Mouse (Mus musculus) MEL (cell line): ENCODE results near the gene Efcab5. TPM values are rescaled to one million over a fixed set of nuclear protein-coding genes. Genes with fewer than 3 reads are reported as not detected.
"Not testable (repeated sequence)": the region's sequence is repeated elsewhere in the genome, so short reads cannot be mapped to it uniquely, and the experiment has no call there.

Experiments used
- DNase-seq: peaks from one replicate; pipeline ENCODE4 v3.0.0; 2011; ENCODE audit warnings: low read depth, low spot score
- H3K27ac ChIP-seq: 2 replicates; pipeline ENCODE4 v1.5.1; 2012; ENCODE audit warnings: low read depth, mild to moderate bottlenecking, control low read depth, low read length, moderate library complexity; ENCODE audit not compliant: control insufficient read depth
- H3K27me3 ChIP-seq, 2 experiments: fragments of 150-350 bp in 1 of 2; sonication (generic) in 1 of 2; 2 replicates each; pipeline ENCODE4 v1.6.1; 2012; ENCODE audit warnings: low read length in 2 of 2, mild to moderate bottlenecking in 2 of 2, improper control_type of control experiment in 1 of 2, moderate library complexity in 1 of 2; ENCODE audit not compliant: insufficient read depth in 2 of 2, control insufficient read depth in 1 of 2
- H3K36me3 ChIP-seq, 2 experiments: 2 replicates each; pipeline ENCODE4 v1.6.1; 2012 to 2014; ENCODE audit warnings: low read length in 2 of 2, improper control_type of control experiment in 1 of 2, inconsistent platforms in 1 of 2, mild to moderate bottlenecking in 1 of 2; ENCODE audit not compliant: insufficient read depth in 2 of 2, control insufficient read depth in 1 of 2
- H3K4me1 ChIP-seq, 2 experiments: fragments of 150-350 bp in 1 of 2; sonication (generic) in 1 of 2; 2 replicates each; pipeline ENCODE4 v1.6.1; 2012; ENCODE audit warnings: low read length in 2 of 2, improper control_type of control experiment in 1 of 2, mild to moderate bottlenecking in 1 of 2; ENCODE audit not compliant: insufficient read depth in 2 of 2, control insufficient read depth in 1 of 2
- H3K4me3 ChIP-seq, 2 experiments: fragments of 150-350 bp in 1 of 2; sonication (generic) in 1 of 2; 2 replicates each; pipeline ENCODE4 v1.5.1; 2012; ENCODE audit warnings: low read depth in 2 of 2, low read length in 2 of 2, mild to moderate bottlenecking in 2 of 2, moderate library complexity in 2 of 2, control low read depth in 1 of 2, improper control_type of control experiment in 1 of 2; ENCODE audit not compliant: control insufficient read depth in 1 of 2, insufficient read depth in 1 of 2
- H3K79me2 ChIP-seq: 2 replicates; pipeline ENCODE4 v1.6.1; 2012; ENCODE audit warnings: mild to moderate bottlenecking, low read length, moderate library complexity; ENCODE audit not compliant: control insufficient read depth, poor library complexity, insufficient read depth
- H3K9ac ChIP-seq: 2 replicates; pipeline ENCODE4 v1.6.1; 2012; ENCODE audit warnings: low read depth, mild to moderate bottlenecking, control low read depth, low read length, moderate library complexity; ENCODE audit not compliant: control insufficient read depth, poor library complexity, severe bottlenecking
- H3K9me3 ChIP-seq: fragments of 150-350 bp; sonication (generic); replicated peaks from 2 replicates; pipeline ENCODE4 v1.6.1; 2012; ENCODE audit warnings: mild to moderate bottlenecking, low read length, improper control_type of control experiment, moderate library complexity; ENCODE audit not compliant: insufficient read depth
- BHLHE40 ChIP-seq: IDR thresholded peaks from 2 replicates; pipeline ENCODE4 v1.6.1; 2012; ENCODE audit warnings: low read depth, mild to moderate bottlenecking, inconsistent platforms, low read length, improper control_type of control experiment, borderline replicate concordance
- CHD1 ChIP-seq: IDR thresholded peaks from 2 replicates; pipeline ENCODE4 v1.6.1; 2012; ENCODE audit warnings: low read depth, mild to moderate bottlenecking, inconsistent platforms, low read length, improper control_type of control experiment
- CHD2 ChIP-seq: IDR thresholded peaks from 2 replicates; pipeline ENCODE4 v1.6.1; 2011; ENCODE audit warnings: low read length, improper control_type of control experiment
- EP300 ChIP-seq, 2 experiments: IDR thresholded peaks; 2 replicates each; pipeline ENCODE4 v1.6.1; 2011; ENCODE audit warnings: improper control_type of control experiment in 2 of 2, low read length in 2 of 2, low read depth in 1 of 2, mild to moderate bottlenecking in 1 of 2
- GABPA ChIP-seq: IDR thresholded peaks from 2 replicates; pipeline ENCODE4 v1.6.1; 2012; ENCODE audit warnings: low read depth, mild to moderate bottlenecking, inconsistent platforms, low read length, improper control_type of control experiment, moderate library complexity
- GATA1 ChIP-seq: IDR thresholded peaks from 2 replicates; pipeline ENCODE4 v1.6.1; 2011; ENCODE audit warnings: low read depth, low read length, improper control_type of control experiment
- HCFC1 ChIP-seq: IDR thresholded peaks from 2 replicates; pipeline ENCODE4 v1.6.1; 2012; ENCODE audit warnings: low read depth, mild to moderate bottlenecking, inconsistent platforms, low read length, improper control_type of control experiment, moderate library complexity
- JUND ChIP-seq: IDR thresholded peaks from 2 replicates; pipeline ENCODE4 v1.6.1; 2011; ENCODE audit warnings: low read depth, mild to moderate bottlenecking, improper control_type of control experiment, low read length
- KAT2A ChIP-seq: conservative IDR thresholded peaks from 2 replicates; pipeline ENCODE4 v1.6.1; 2012; ENCODE audit warnings: low read depth, low read length, improper control_type of control experiment, inconsistent platforms
- MAFK ChIP-seq: IDR thresholded peaks from 2 replicates; pipeline ENCODE4 v1.6.1; 2011; ENCODE audit warnings: low read depth, mild to moderate bottlenecking, low read length, improper control_type of control experiment, borderline replicate concordance
- MAX ChIP-seq: IDR thresholded peaks from 2 replicates; pipeline ENCODE4 v1.6.1; 2011; ENCODE audit warnings: low read length, improper control_type of control experiment
- MAZ ChIP-seq: IDR thresholded peaks from 2 replicates; pipeline ENCODE4 v1.6.1; 2012; ENCODE audit warnings: low read depth, mild to moderate bottlenecking, inconsistent platforms, low read length, improper control_type of control experiment
- MXI1 ChIP-seq: IDR thresholded peaks from 2 replicates; pipeline ENCODE4 v1.6.1; 2011; ENCODE audit warnings: mild to moderate bottlenecking, low read depth, low read length, improper control_type of control experiment
- MYB ChIP-seq: IDR thresholded peaks from 2 replicates; pipeline ENCODE4 v1.6.1; 2011; ENCODE audit warnings: mild to moderate bottlenecking, low read depth, low read length, improper control_type of control experiment
- MYC ChIP-seq: IDR thresholded peaks from 2 replicates; pipeline ENCODE4 v1.6.1; 2011; ENCODE audit warnings: low read depth, mild to moderate bottlenecking, low read length, improper control_type of control experiment, moderate library complexity
- NELFE ChIP-seq: IDR thresholded peaks from 2 replicates; pipeline ENCODE4 v1.6.1; 2011; ENCODE audit warnings: low read depth, low read length, improper control_type of control experiment
- POLR2AphosphoS2 ChIP-seq: IDR thresholded peaks from 2 replicates; pipeline ENCODE4 v1.6.1; 2011; ENCODE audit warnings: low read length, improper control_type of control experiment
- RAD21 ChIP-seq: IDR thresholded peaks from 2 replicates; pipeline ENCODE4 v1.6.1; 2011; ENCODE audit warnings: mild to moderate bottlenecking, low read depth, low read length, improper control_type of control experiment
- RCOR1 ChIP-seq: IDR thresholded peaks from 2 replicates; pipeline ENCODE4 v1.6.1; 2012; ENCODE audit warnings: low read depth, mild to moderate bottlenecking, inconsistent platforms, low read length, improper control_type of control experiment
- SIN3A ChIP-seq: IDR thresholded peaks from 2 replicates; pipeline ENCODE4 v1.6.1; 2012; ENCODE audit warnings: low read length, improper control_type of control experiment, inconsistent platforms
- SMC3 ChIP-seq: IDR thresholded peaks from 2 replicates; pipeline ENCODE4 v1.6.1; 2011; ENCODE audit warnings: low read depth, low read length, improper control_type of control experiment
- TAL1 ChIP-seq: IDR thresholded peaks from 2 replicates; pipeline ENCODE4 v1.6.1; 2012; ENCODE audit warnings: mild to moderate bottlenecking, inconsistent platforms, low read length, moderate library complexity, mixed read lengths
- TBP ChIP-seq: IDR thresholded peaks from 2 replicates; pipeline ENCODE4 v1.8.0; 2011; ENCODE audit warnings: low read depth, low read length, improper control_type of control experiment
- TCF12 ChIP-seq: IDR thresholded peaks from 2 replicates; pipeline ENCODE4 v1.6.1; 2014; ENCODE audit warnings: low read depth, mild to moderate bottlenecking, inconsistent platforms, low read length, improper control_type of control experiment, moderate library complexity
- UBTF ChIP-seq: IDR thresholded peaks from 2 replicates; pipeline ENCODE4 v1.6.1; 2012; ENCODE audit warnings: low read depth, mild to moderate bottlenecking, inconsistent platforms, low read length, improper control_type of control experiment, moderate library complexity, borderline replicate concordance; ENCODE audit not compliant: insufficient read depth
- USF2 ChIP-seq, 2 experiments: IDR thresholded peaks; 2 replicates each; pipeline ENCODE4 v1.6.1; 2011 to 2012; ENCODE audit warnings: improper control_type of control experiment in 2 of 2, low read length in 2 of 2, borderline replicate concordance in 1 of 2, inconsistent platforms in 1 of 2, low read depth in 1 of 2, mild to moderate bottlenecking in 1 of 2; ENCODE audit not compliant: insufficient read depth in 1 of 2
- ZC3H11A ChIP-seq: IDR thresholded peaks from 2 replicates; pipeline ENCODE4 v1.6.1; 2012; ENCODE audit warnings: low read depth, mild to moderate bottlenecking, inconsistent platforms, low read length, improper control_type of control experiment
- ZMIZ1 ChIP-seq: IDR thresholded peaks from 2 replicates; pipeline ENCODE4 v1.6.1; 2012; ENCODE audit warnings: low read depth, mild to moderate bottlenecking, inconsistent platforms, low read length, improper control_type of control experiment, moderate library complexity
- ZNF384 ChIP-seq: IDR thresholded peaks from 2 replicates; pipeline ENCODE4 v1.6.1; 2012; ENCODE audit warnings: low read depth, mild to moderate bottlenecking, inconsistent platforms, low read length, improper control_type of control experiment
- polyA plus RNA-seq, 2 experiments: library from polyadenylated mRNA; stranded (reverse) in 1 of 2; unstranded in 1 of 2; fragments of >175 nt in 1 of 2; fragments of >200 nt in 1 of 2; gene quantifications; 2 replicates each; pipeline versions ENCODE4 v1.2.1 to v1.2.4; 2012; ENCODE audit warnings: low replicate concordance in 2 of 2, low read depth in 1 of 2; ENCODE audit not compliant: insufficient read length in 2 of 2, insufficient read depth in 1 of 2, missing spikeins in 1 of 2
- total RNA-seq: library from RNA; depleted of rRNA; stranded (reverse); fragments of 300-350 nt; gene quantifications from 2 replicates; pipeline ENCODE4 v1.2.3, GENCODE M21; 2012

Gene Efcab5
- total and polyA plus RNA-seq, 3 experiments = 0.27 to 0.29 TPM; not detected in 1

DNA sequence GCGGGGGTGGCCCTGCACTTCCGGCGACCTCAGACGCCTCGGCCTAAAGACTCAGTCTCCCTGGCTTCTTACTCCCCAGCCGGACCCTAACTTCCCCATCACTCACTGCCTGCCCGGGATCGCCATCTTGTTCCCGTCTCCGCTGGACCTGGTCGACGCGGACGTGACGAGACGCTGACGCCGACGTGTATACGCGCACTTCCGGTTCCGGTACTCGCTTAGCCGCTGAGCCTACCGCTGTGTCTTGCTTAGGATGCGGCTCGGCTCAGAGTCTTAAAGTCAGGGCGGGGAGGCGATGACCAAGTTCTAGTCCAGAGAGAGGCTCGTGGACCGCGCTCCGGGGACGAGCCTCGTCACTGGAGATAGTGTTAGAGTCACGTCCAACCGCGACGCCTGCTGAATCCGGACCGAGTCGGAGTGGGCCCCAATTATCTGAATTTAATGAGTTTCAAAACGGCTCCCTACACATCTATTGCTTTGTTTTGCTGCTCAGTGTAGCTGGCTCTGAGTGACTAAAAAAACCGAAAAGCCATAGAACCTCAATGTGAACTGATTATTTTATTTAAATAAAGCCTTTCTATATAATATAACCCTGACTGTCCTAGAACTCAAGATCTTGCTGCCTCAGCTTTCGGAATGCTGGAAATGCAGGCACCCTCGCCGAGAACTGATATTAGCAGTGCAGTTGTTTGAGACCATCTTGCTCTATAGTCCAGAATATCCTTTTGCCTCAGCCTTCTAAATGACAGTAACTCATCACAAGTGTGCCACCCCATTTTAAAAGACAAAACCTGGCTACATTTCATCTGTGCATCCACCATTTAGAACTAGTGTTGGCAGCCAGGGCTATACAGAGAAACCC is 110.3 kb downstream of the Efcab5 start, which contains the start of gene Nsrp1 (continued):
- peak; percentile 95 for TF ChIP-seq HCFC1
- TF ChIP-seq UBTF = no peak; the same call in 1 of the 2 replicates
- no peak for TF ChIP-seq RAD21
- TF ChIP-seq ZNF384 = no peak
- peak; percentile 87; the same call in 1 of the 2 replicates for TF ChIP-seq MXI1
- peak; percentile 99 for TF ChIP-seq POLR2AphosphoS2
- TF ChIP-seq MYB = no peak
- no peak; the same call in 1 of the 2 replicates for TF ChIP-seq MAFK
- peak in 1 of 2 experiments; percentile 39; a peak in 1 of 4 replicates for TF ChIP-seq EP300 (IDR thresholded peaks at IDR 0.05; ENCODE audit: low read depth in 1 of 2, low read length in 2 of 2)
- no peak for TF ChIP-seq GABPA
- TF ChIP-seq TBP = peak; percentile 94
- no peak for TF ChIP-seq JUND
- peak; percentile 99 for TF ChIP-seq NELFE
- TF ChIP-seq ZC3H11A = no peak
- TF ChIP-seq MAX = 0 out of 2 replicates have a peak, but pooled peaks have one; percentile 50
- TF ChIP-seq MYC = peak; percentile 68; the same call in 1 of the 2 replicates
- no peak for TF ChIP-seq TAL1
- TF ChIP-seq SIN3A = peak; percentile 95
- peak; percentile 56 for TF ChIP-seq RCOR1
- TF ChIP-seq SMC3 = no peak
- peak; percentile 82; the same call in 1 of the 2 replicates for TF ChIP-seq KAT2A

- Histone ChIP-seq H3K27me3 (peaks cover 2 to 4% of the 10 kb centered on the region in 2 experiments; a peak in 3 of 4 replicates), H3K9me3 (no peaks in the 10 kb centered on the region), H3K79me2 (peaks cover 13% of the 10 kb centered on the region), H3K4me1 (peaks cover 0 to 2% of the 10 kb centered on the region in 2 experiments; a peak in 1 of 4 replicates), H3K27ac (peak overlapping the region; percentile 38), H3K4me3 (peak overlapping the region; percentile 64 to 74), H3K36me3 (peaks cover 2 to 9% of the 10 kb centered on the region in 2 experiments; a peak in 3 of 4 replicates), H3K9ac (peak overlapping the region; percentile 84)
- TF ChIP-seq BHLHE40 (no peak), RAD21 (no peak), CHD2 (no peak), USF2 (IDR thresholded peaks at IDR 0.05; ENCODE audit: borderline replicate concordance in 1 of 2, insufficient read depth in 1 of 2, low read depth in 1 of 2, low read length in 2 of 2) (no peak), NELFE (no peak), JUND (no peak), MAZ (no peak), ZNF384 (no peak), HCFC1 (no peak), MYB (no peak), GABPA (no peak), CHD1 (no peak), TCF12 (no peak), GATA1 (no peak), ZMIZ1 (no peak), EP300 (IDR thresholded peaks at IDR 0.05; ENCODE audit: low read depth in 1 of 2, low read length in 2 of 2) (no peak)
- no peak for DNase-seq
Observed at GRCm38 (mm10) chr11:77077792-77078191, 111.0 kb downstream of the Efcab5 start.

- Histone ChIP-seq H3K4me3 (peak overlapping the region; percentile 64 to 74), H3K79me2 (peaks cover 15% of the 10 kb centered on the region), H3K9ac (peak overlapping the region; percentile 84)
- H3K36me3 ChIP-seq, H3K4me1 ChIP-seq, H3K27me3 ChIP-seq, H3K27ac ChIP-seq, H3K9me3 ChIP-seq, DNase-seq: not testable (repeated sequence)
Observed at GRCm38 (mm10) chr11:77077331-77077730, 111.4 kb downstream of the Efcab5 start.
